Mouse (Mus musculus) MEL (cell line): ENCODE results near the gene Ctnna2. TPM values are rescaled to one million over a fixed set of nuclear protein-coding genes. Genes with fewer than 3 reads are reported as not detected.

Experiments used
- DNase-seq: peaks from one replicate; pipeline ENCODE4 v3.0.0; 2011; ENCODE audit warnings: low read depth, low spot score
- H3K27ac ChIP-seq: 2 replicates; pipeline ENCODE4 v1.5.1; 2012; ENCODE audit warnings: low read depth, mild to moderate bottlenecking, control low read depth, low read length, moderate library complexity; ENCODE audit not compliant: control insufficient read depth
- H3K27me3 ChIP-seq, 2 experiments: fragments of 150-350 bp in 1 of 2; sonication (generic) in 1 of 2; 2 replicates each; pipeline ENCODE4 v1.6.1; 2012; ENCODE audit warnings: low read length in 2 of 2, mild to moderate bottlenecking in 2 of 2, improper control_type of control experiment in 1 of 2, moderate library complexity in 1 of 2; ENCODE audit not compliant: insufficient read depth in 2 of 2, control insufficient read depth in 1 of 2
- H3K36me3 ChIP-seq, 2 experiments: 2 replicates each; pipeline ENCODE4 v1.6.1; 2012 to 2014; ENCODE audit warnings: low read length in 2 of 2, improper control_type of control experiment in 1 of 2, inconsistent platforms in 1 of 2, mild to moderate bottlenecking in 1 of 2; ENCODE audit not compliant: insufficient read depth in 2 of 2, control insufficient read depth in 1 of 2
- H3K4me1 ChIP-seq, 2 experiments: fragments of 150-350 bp in 1 of 2; sonication (generic) in 1 of 2; 2 replicates each; pipeline ENCODE4 v1.6.1; 2012; ENCODE audit warnings: low read length in 2 of 2, improper control_type of control experiment in 1 of 2, mild to moderate bottlenecking in 1 of 2; ENCODE audit not compliant: insufficient read depth in 2 of 2, control insufficient read depth in 1 of 2
- H3K4me3 ChIP-seq, 2 experiments: fragments of 150-350 bp in 1 of 2; sonication (generic) in 1 of 2; 2 replicates each; pipeline ENCODE4 v1.5.1; 2012; ENCODE audit warnings: low read depth in 2 of 2, low read length in 2 of 2, mild to moderate bottlenecking in 2 of 2, moderate library complexity in 2 of 2, control low read depth in 1 of 2, improper control_type of control experiment in 1 of 2; ENCODE audit not compliant: control insufficient read depth in 1 of 2, insufficient read depth in 1 of 2
- H3K79me2 ChIP-seq: 2 replicates; pipeline ENCODE4 v1.6.1; 2012; ENCODE audit warnings: mild to moderate bottlenecking, low read length, moderate library complexity; ENCODE audit not compliant: control insufficient read depth, poor library complexity, insufficient read depth
- H3K9ac ChIP-seq: 2 replicates; pipeline ENCODE4 v1.6.1; 2012; ENCODE audit warnings: low read depth, mild to moderate bottlenecking, control low read depth, low read length, moderate library complexity; ENCODE audit not compliant: control insufficient read depth, poor library complexity, severe bottlenecking
- H3K9me3 ChIP-seq: fragments of 150-350 bp; sonication (generic); replicated peaks from 2 replicates; pipeline ENCODE4 v1.6.1; 2012; ENCODE audit warnings: mild to moderate bottlenecking, low read length, improper control_type of control experiment, moderate library complexity; ENCODE audit not compliant: insufficient read depth
- BHLHE40 ChIP-seq: IDR thresholded peaks from 2 replicates; pipeline ENCODE4 v1.6.1; 2012; ENCODE audit warnings: low read depth, mild to moderate bottlenecking, inconsistent platforms, low read length, improper control_type of control experiment, borderline replicate concordance
- CHD1 ChIP-seq: IDR thresholded peaks from 2 replicates; pipeline ENCODE4 v1.6.1; 2012; ENCODE audit warnings: low read depth, mild to moderate bottlenecking, inconsistent platforms, low read length, improper control_type of control experiment
- CHD2 ChIP-seq: IDR thresholded peaks from 2 replicates; pipeline ENCODE4 v1.6.1; 2011; ENCODE audit warnings: low read length, improper control_type of control experiment
- CTCF ChIP-seq, 3 experiments: IDR thresholded peaks in 2 of 3; conservative IDR thresholded peaks in 1 of 3; 2 replicates each; pipeline ENCODE4 v1.5.1; 2011 to 2012; ENCODE audit warnings: low read length in 3 of 3, low read depth in 2 of 3, mild to moderate bottlenecking in 2 of 3, improper control_type of control experiment in 1 of 3, inconsistent platforms in 1 of 3, mixed read lengths in 1 of 3, moderate library complexity in 1 of 3; ENCODE audit not compliant: control insufficient read depth in 1 of 3, insufficient read depth in 1 of 3, poor library complexity in 1 of 3, severe bottlenecking in 1 of 3
- E2F4 ChIP-seq: IDR thresholded peaks from 2 replicates; pipeline ENCODE4 v1.6.1; 2011; ENCODE audit warnings: low read depth, low read length, improper control_type of control experiment, borderline replicate concordance
- EP300 ChIP-seq, 2 experiments: IDR thresholded peaks; 2 replicates each; pipeline ENCODE4 v1.6.1; 2011; ENCODE audit warnings: improper control_type of control experiment in 2 of 2, low read length in 2 of 2, low read depth in 1 of 2, mild to moderate bottlenecking in 1 of 2
- ETS1 ChIP-seq: IDR thresholded peaks from 2 replicates; pipeline ENCODE4 v1.6.1; 2012; ENCODE audit warnings: low read depth, mild to moderate bottlenecking, inconsistent platforms, low read length, improper control_type of control experiment, moderate library complexity
- GABPA ChIP-seq: IDR thresholded peaks from 2 replicates; pipeline ENCODE4 v1.6.1; 2012; ENCODE audit warnings: low read depth, mild to moderate bottlenecking, inconsistent platforms, low read length, improper control_type of control experiment, moderate library complexity
- GATA1 ChIP-seq: IDR thresholded peaks from 2 replicates; pipeline ENCODE4 v1.6.1; 2011; ENCODE audit warnings: low read depth, low read length, improper control_type of control experiment
- HCFC1 ChIP-seq: IDR thresholded peaks from 2 replicates; pipeline ENCODE4 v1.6.1; 2012; ENCODE audit warnings: low read depth, mild to moderate bottlenecking, inconsistent platforms, low read length, improper control_type of control experiment, moderate library complexity
- KAT2A ChIP-seq: conservative IDR thresholded peaks from 2 replicates; pipeline ENCODE4 v1.6.1; 2012; ENCODE audit warnings: low read depth, low read length, improper control_type of control experiment, inconsistent platforms
- MAX ChIP-seq: IDR thresholded peaks from 2 replicates; pipeline ENCODE4 v1.6.1; 2011; ENCODE audit warnings: low read length, improper control_type of control experiment
- MAZ ChIP-seq: IDR thresholded peaks from 2 replicates; pipeline ENCODE4 v1.6.1; 2012; ENCODE audit warnings: low read depth, mild to moderate bottlenecking, inconsistent platforms, low read length, improper control_type of control experiment
- MEF2A ChIP-seq: IDR thresholded peaks from 2 replicates; pipeline ENCODE4 v1.6.1; 2014; ENCODE audit warnings: low read depth, mild to moderate bottlenecking, inconsistent platforms, low read length, improper control_type of control experiment; ENCODE audit not compliant: poor library complexity, insufficient replicate concordance, severe bottlenecking; ENCODE audit errors: extremely low read depth
- MYB ChIP-seq: IDR thresholded peaks from 2 replicates; pipeline ENCODE4 v1.6.1; 2011; ENCODE audit warnings: mild to moderate bottlenecking, low read depth, low read length, improper control_type of control experiment
- MYC ChIP-seq: IDR thresholded peaks from 2 replicates; pipeline ENCODE4 v1.6.1; 2011; ENCODE audit warnings: low read depth, mild to moderate bottlenecking, low read length, improper control_type of control experiment, moderate library complexity
- POLR2AphosphoS2 ChIP-seq: IDR thresholded peaks from 2 replicates; pipeline ENCODE4 v1.6.1; 2011; ENCODE audit warnings: low read length, improper control_type of control experiment
- POLR2AphosphoS5 ChIP-seq: IDR thresholded peaks from 2 replicates; pipeline ENCODE4 v1.6.1; 2012; ENCODE audit warnings: low read depth, borderline replicate concordance, mild to moderate bottlenecking, inconsistent platforms, low read length, moderate library complexity, mixed read lengths
- RAD21 ChIP-seq: IDR thresholded peaks from 2 replicates; pipeline ENCODE4 v1.6.1; 2011; ENCODE audit warnings: mild to moderate bottlenecking, low read depth, low read length, improper control_type of control experiment
- RCOR1 ChIP-seq: IDR thresholded peaks from 2 replicates; pipeline ENCODE4 v1.6.1; 2012; ENCODE audit warnings: low read depth, mild to moderate bottlenecking, inconsistent platforms, low read length, improper control_type of control experiment
- USF2 ChIP-seq, 2 experiments: IDR thresholded peaks; 2 replicates each; pipeline ENCODE4 v1.6.1; 2011 to 2012; ENCODE audit warnings: improper control_type of control experiment in 2 of 2, low read length in 2 of 2, borderline replicate concordance in 1 of 2, inconsistent platforms in 1 of 2, low read depth in 1 of 2, mild to moderate bottlenecking in 1 of 2; ENCODE audit not compliant: insufficient read depth in 1 of 2
- ZC3H11A ChIP-seq: IDR thresholded peaks from 2 replicates; pipeline ENCODE4 v1.6.1; 2012; ENCODE audit warnings: low read depth, mild to moderate bottlenecking, inconsistent platforms, low read length, improper control_type of control experiment
- ZKSCAN1 ChIP-seq: IDR thresholded peaks from 2 replicates; pipeline ENCODE4 v1.6.1; 2012; ENCODE audit warnings: low read depth, mild to moderate bottlenecking, inconsistent platforms, low read length, improper control_type of control experiment, moderate library complexity
- ZMIZ1 ChIP-seq: IDR thresholded peaks from 2 replicates; pipeline ENCODE4 v1.6.1; 2012; ENCODE audit warnings: low read depth, mild to moderate bottlenecking, inconsistent platforms, low read length, improper control_type of control experiment, moderate library complexity
- polyA plus RNA-seq, 2 experiments: library from polyadenylated mRNA; stranded (reverse) in 1 of 2; unstranded in 1 of 2; fragments of >175 nt in 1 of 2; fragments of >200 nt in 1 of 2; gene quantifications; 2 replicates each; pipeline versions ENCODE4 v1.2.1 to v1.2.4; 2012; ENCODE audit warnings: low replicate concordance in 2 of 2, low read depth in 1 of 2; ENCODE audit not compliant: insufficient read length in 2 of 2, insufficient read depth in 1 of 2, missing spikeins in 1 of 2
- total RNA-seq: library from RNA; depleted of rRNA; stranded (reverse); fragments of 300-350 nt; gene quantifications from 2 replicates; pipeline ENCODE4 v1.2.3, GENCODE M21; 2012

Gene Ctnna2
- total and polyA plus RNA-seq, 3 experiments: not detected

- no peaks in the 10 kb centered on the region for H3K36me3 ChIP-seq
- H3K27me3 ChIP-seq: no peaks in the 10 kb centered on the region
- no peaks in the 10 kb centered on the region for H3K9me3 ChIP-seq
- H3K4me3 ChIP-seq: no peak overlapping the region
- no peak overlapping the region for H3K27ac ChIP-seq
- no peaks in the 10 kb centered on the region for H3K4me1 ChIP-seq
- TF ChIP-seq ETS1: no peak
- no peak for TF ChIP-seq E2F4
- no peak for TF ChIP-seq GATA1
- TF ChIP-seq RAD21: no peak
- TF ChIP-seq CHD2: no peak
- TF ChIP-seq POLR2AphosphoS5: no peak
- TF ChIP-seq USF2 (IDR thresholded peaks at IDR 0.05; ENCODE audit: borderline replicate concordance in 1 of 2, insufficient read depth in 1 of 2, low read depth in 1 of 2, low read length in 2 of 2): no peak
- TF ChIP-seq ZKSCAN1: no peak
- TF ChIP-seq MAX: no peak
- TF ChIP-seq POLR2AphosphoS2: no peak
- TF ChIP-seq BHLHE40: no peak
- TF ChIP-seq CHD1: no peak
- no peak for TF ChIP-seq GABPA
- no peak for TF ChIP-seq MEF2A
- no peak for TF ChIP-seq HCFC1
- TF ChIP-seq MYC: no peak
- TF ChIP-seq ZMIZ1: no peak
- TF ChIP-seq CTCF (IDR thresholded peaks at IDR 0.05 in 2 of 3, conservative IDR thresholded peaks at IDR 0.05 in 1 of 3; ENCODE audit: control insufficient read depth in 1 of 3, insufficient read depth in 1 of 3, low read depth in 2 of 3, low read length in 3 of 3, poor library complexity in 1 of 3, severe bottlenecking in 1 of 3): no peak
- TF ChIP-seq RCOR1: no peak
- TF ChIP-seq, all 39 proteins: peak for 0
- no peak for DNase-seq
- no peaks in the 10 kb centered on the region for H3K79me2 ChIP-seq
- no peak overlapping the region for H3K9ac ChIP-seq
Observed at GRCm38 (mm10) chr6:77286317-77286716, 693.2 kb downstream of the Ctnna2 start.

GRCm38 (mm10) chr6:77278794-77279193 lies 700.7 kb downstream of the Ctnna2 start:
- no peaks in the 10 kb centered on the region for H3K4me1 ChIP-seq
- no peak overlapping the region for H3K9ac ChIP-seq
- DNase-seq: no peak
- no peaks in the 10 kb centered on the region for H3K79me2 ChIP-seq
- no peak overlapping the region for H3K27ac ChIP-seq
- no peaks in the 10 kb centered on the region for H3K27me3 ChIP-seq
- H3K9me3 ChIP-seq: no peaks in the 10 kb centered on the region
- H3K4me3 ChIP-seq: no peak overlapping the region
- H3K36me3 ChIP-seq: no peaks in the 10 kb centered on the region
- no peak for TF ChIP-seq MYB
- no peak for TF ChIP-seq EP300 (IDR thresholded peaks at IDR 0.05; ENCODE audit: low read depth in 1 of 2, low read length in 2 of 2)
- TF ChIP-seq MEF2A: no peak
- no peak for TF ChIP-seq MAZ
- TF ChIP-seq KAT2A: no peak
- TF ChIP-seq ZC3H11A: no peak
